Mouse (Mus musculus): ENCODE data around the gene Tasp1.
"Not testable (repeated sequence)": the region's sequence is repeated elsewhere in the genome, so short reads cannot be mapped to it uniquely, and the experiment has no call there.

Gene Tasp1

GRCm38 (mm10) chr2:139883581-139884263, 182.9 kb downstream of the Tasp1 start:
- no peak for DNase-seq (ENCODE audit: low spot score)

- DNase-seq (ENCODE audit: low spot score), result no peak
These were observed 188.5 kb downstream of the Tasp1 start for GRCm38 (mm10) chr2:139878052-139878621.

- DNase-seq (ENCODE audit: low spot score), result no peak
These were observed 190.7 kb downstream of the Tasp1 start for GRCm38 (mm10) chr2:139875876-139876275.

GRCm38 (mm10) chr2:139874173-139874572, 192.4 kb downstream of the Tasp1 start:
- DNase-seq (ENCODE audit: low spot score), result no peak

GRCm38 (mm10) chr2:139873762-139874161, 192.8 kb downstream of the Tasp1 start:
- DNase-seq (ENCODE audit: low spot score), result no peak

GRCm38 (mm10) chr2:139869071-139869470, 197.5 kb downstream of the Tasp1 start:
- not testable (repeated sequence) for DNase-seq (ENCODE audit: low spot score)

- DNase-seq (ENCODE audit: low spot score), result not testable (repeated sequence)
These were observed 203.2 kb downstream of the Tasp1 start for GRCm38 (mm10) chr2:139863396-139863795.

- no peak for DNase-seq (ENCODE audit: low spot score)
These were observed 206.5 kb downstream of the Tasp1 start for GRCm38 (mm10) chr2:139860133-139860494.

- no peak for DNase-seq (ENCODE audit: low spot score)
These were observed 207.0 kb downstream of the Tasp1 start for GRCm38 (mm10) chr2:139859424-139860132.

GRCm38 (mm10) chr2:139849621-139850020, 217.0 kb downstream of the Tasp1 start:
- DNase-seq (ENCODE audit: low spot score), result no peak

- DNase-seq (ENCODE audit: low spot score), result no peak
These were observed 225.2 kb downstream of the Tasp1 start for GRCm38 (mm10) chr2:139841359-139841758.

- no peak for DNase-seq (ENCODE audit: low spot score)
These were observed 225.7 kb downstream of the Tasp1 start for GRCm38 (mm10) chr2:139840941-139841340.

GRCm38 (mm10) chr2:139821589-139822378, 244.8 kb downstream of the Tasp1 start:
- DNase-seq (ENCODE audit: low spot score), result no peak

GRCm38 (mm10) chr2:139817275-139817674, 249.3 kb downstream of the Tasp1 start:
- DNase-seq (ENCODE audit: low spot score), result no peak

GRCm38 (mm10) chr2:139807887-139808286, 258.7 kb downstream of the Tasp1 start:
- no peak for DNase-seq (ENCODE audit: low spot score)

GRCm38 (mm10) chr2:139804041-139804440, 262.6 kb downstream of the Tasp1 start:
- no peak for DNase-seq (ENCODE audit: low spot score)

GRCm38 (mm10) chr2:139792345-139793120, 274.1 kb downstream of the Tasp1 start:
- no peak for DNase-seq (ENCODE audit: low spot score)

GRCm38 (mm10) chr2:139788658-139789057, 277.9 kb downstream of the Tasp1 start:
- DNase-seq (ENCODE audit: low spot score), result no peak

- no peak for DNase-seq (ENCODE audit: low spot score)
These were observed 281.7 kb downstream of the Tasp1 start for GRCm38 (mm10) chr2:139784946-139785345.

GRCm38 (mm10) chr2:139784465-139784864, 282.1 kb downstream of the Tasp1 start:
- no peak for DNase-seq (ENCODE audit: low spot score)

All from left cerebral cortex, adult 11 months (tissue).